Mouse (Mus musculus): ENCODE results near the gene Tspan11. TPM values are rescaled to one million over a fixed set of nuclear protein-coding genes. Genes with fewer than 3 reads are reported as not detected.

Tspan11 gene
- total RNA-seq, 1 experiment = 0.13 TPM

DNA sequence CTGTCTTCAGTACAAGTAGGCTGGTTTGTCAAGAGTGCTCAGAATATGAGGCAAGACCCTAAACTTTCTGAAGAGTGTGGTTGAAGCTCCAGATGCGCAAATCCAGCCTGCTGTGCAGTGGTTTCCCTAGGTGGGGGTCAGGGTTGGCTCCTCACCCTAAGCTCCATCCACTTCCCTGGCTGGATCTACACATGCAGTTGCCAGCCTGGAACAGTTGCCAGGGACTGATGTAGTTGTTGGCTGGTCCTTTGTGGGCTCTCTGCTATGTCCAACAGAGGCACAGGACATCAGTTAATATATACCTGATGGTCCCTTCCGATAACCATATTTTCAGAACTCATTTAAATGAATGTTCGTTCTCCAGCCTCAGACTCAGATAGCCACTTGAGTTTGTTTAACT lies 9.0 kb downstream of the Tspan11 start:
- TF ChIP-seq MAFK (IDR thresholded peaks at IDR 0.05; ENCODE audit: insufficient read depth, low read depth, low read length) (no peak), HCFC1 (IDR thresholded peaks at IDR 0.05; ENCODE audit: borderline replicate concordance, insufficient read depth, low read length) (no peak), ZNF384 (IDR thresholded peaks at IDR 0.05; ENCODE audit: low read depth, low read length) (no peak), ZC3H11A (IDR thresholded peaks at IDR 0.05; ENCODE audit: borderline replicate concordance, low read depth, low read length) (no peak), CHD2 (IDR thresholded peaks at IDR 0.05; ENCODE audit: low read depth, low read length) (no peak)
- no peak for DNase-seq (ENCODE audit: low read depth, low spot score)
- Histone ChIP-seq H3K4me1 (ENCODE audit: control insufficient read depth in 2 of 2, insufficient read depth in 2 of 2, low read length in 2 of 2, poor library complexity in 1 of 2) (peaks cover 2 to 4% of the 10 kb centered on the region in 2 experiments; a peak in 2 of 4 replicates), H3K9ac (ENCODE audit: insufficient read depth, low read depth, low read length, poor library complexity, severe bottlenecking) (no peak overlapping the region), H3K9me3 (ENCODE audit: control insufficient read depth, insufficient read depth, low read depth, low read length) (no peaks in the 10 kb centered on the region), H3K27ac (ENCODE audit: insufficient read depth, low read depth, low read length, poor library complexity, severe bottlenecking) (no peak overlapping the region), H3K36me3 (ENCODE audit: control insufficient read depth, insufficient read depth, low read length, poor library complexity, severe bottlenecking) (no peaks in the 10 kb centered on the region), H3K4me3 (ENCODE audit: insufficient read depth in 1 of 2, low read depth in 1 of 2, low read length in 2 of 2, poor library complexity in 1 of 2, severe bottlenecking in 1 of 2) (no peak overlapping the region)
- in situ Hi-C loops (cut with MboI; ENCODE audit: low sequenced_read_pairs in 2 of 2, unreplicated experiment in 2 of 2) = no loop called here

DNA sequence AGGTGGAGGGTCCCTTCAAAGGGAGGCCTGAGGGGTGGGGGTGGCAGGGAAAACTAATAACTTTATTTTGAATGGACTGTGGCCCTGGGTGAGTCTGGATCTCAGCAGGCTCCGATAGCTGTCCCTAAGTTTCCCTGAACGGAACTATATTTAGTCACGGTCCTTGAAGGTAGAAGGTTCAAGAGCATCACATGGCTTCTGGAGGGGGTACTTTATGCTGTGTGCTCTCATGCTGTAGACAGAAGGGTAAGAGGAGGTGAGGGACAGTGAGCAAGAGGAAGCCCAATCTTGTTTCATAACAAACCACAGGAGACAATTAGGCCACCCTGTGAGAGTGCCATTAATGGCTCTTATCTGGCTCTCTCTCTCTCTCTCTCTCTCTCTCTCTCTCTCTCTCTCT lies 10.0 kb downstream of the Tspan11 start:
- in situ Hi-C loops (cut with MboI; ENCODE audit: low sequenced_read_pairs in 2 of 2, unreplicated experiment in 2 of 2) = no loop called here
- no peaks in the 10 kb centered on the region for H3K36me3 ChIP-seq (ENCODE audit: control insufficient read depth, insufficient read depth, low read length, poor library complexity, severe bottlenecking)
- H3K4me3 ChIP-seq (ENCODE audit: insufficient read depth in 1 of 2, low read depth in 1 of 2, low read length in 2 of 2, poor library complexity in 1 of 2, severe bottlenecking in 1 of 2) = no peak overlapping the region
- peaks cover 2 to 4% of the 10 kb centered on the region in 2 experiments; a peak in 2 of 4 replicates for H3K4me1 ChIP-seq (ENCODE audit: control insufficient read depth in 2 of 2, insufficient read depth in 2 of 2, low read length in 2 of 2, poor library complexity in 1 of 2)
- no peak for DNase-seq (ENCODE audit: low read depth, low spot score)
- no peak overlapping the region for H3K27ac ChIP-seq (ENCODE audit: insufficient read depth, low read depth, low read length, poor library complexity, severe bottlenecking)
- no peak for TF ChIP-seq ZNF384 (IDR thresholded peaks at IDR 0.05; ENCODE audit: low read depth, low read length)
- no peak for TF ChIP-seq MAFK (IDR thresholded peaks at IDR 0.05; ENCODE audit: insufficient read depth, low read depth, low read length)
- no peak for TF ChIP-seq CHD2 (IDR thresholded peaks at IDR 0.05; ENCODE audit: low read depth, low read length)
- H3K9ac ChIP-seq (ENCODE audit: insufficient read depth, low read depth, low read length, poor library complexity, severe bottlenecking) = no peak overlapping the region
- no peaks in the 10 kb centered on the region for H3K9me3 ChIP-seq (ENCODE audit: control insufficient read depth, insufficient read depth, low read depth, low read length)

DNA sequence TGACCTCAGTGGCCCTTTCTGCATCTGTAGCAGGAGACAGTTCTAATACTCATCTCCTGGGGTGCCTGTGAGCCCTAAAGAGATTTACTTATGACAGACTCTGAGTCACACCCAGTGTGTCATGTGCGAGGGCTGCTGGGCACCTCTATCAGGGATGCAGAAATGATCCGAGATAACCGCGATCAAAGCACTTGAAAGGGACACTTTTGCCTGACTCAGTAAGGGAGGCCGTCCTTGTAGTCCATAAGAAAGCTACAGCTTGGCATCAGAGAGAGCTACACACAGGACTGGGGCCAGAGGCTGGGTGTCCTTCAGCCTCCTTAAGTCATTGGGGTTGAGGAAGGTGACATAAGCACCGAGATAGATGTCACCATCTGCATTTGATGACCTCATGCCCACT lies 12.7 kb downstream of the Tspan11 start:
- no peak for DNase-seq (ENCODE audit: low read depth, low spot score)
- Histone ChIP-seq H3K4me3 (ENCODE audit: insufficient read depth in 1 of 2, low read depth in 1 of 2, low read length in 2 of 2, poor library complexity in 1 of 2, severe bottlenecking in 1 of 2) (no peak overlapping the region), H3K9me3 (ENCODE audit: control insufficient read depth, insufficient read depth, low read depth, low read length) (no peaks in the 10 kb centered on the region), H3K27ac (ENCODE audit: insufficient read depth, low read depth, low read length, poor library complexity, severe bottlenecking) (no peak overlapping the region), H3K36me3 (ENCODE audit: control insufficient read depth, insufficient read depth, low read length, poor library complexity, severe bottlenecking) (no peaks in the 10 kb centered on the region), H3K4me1 (ENCODE audit: control insufficient read depth in 2 of 2, insufficient read depth in 2 of 2, low read length in 2 of 2, poor library complexity in 1 of 2) (no peaks in the 10 kb centered on the region), H3K9ac (ENCODE audit: insufficient read depth, low read depth, low read length, poor library complexity, severe bottlenecking) (no peak overlapping the region)
- in situ Hi-C loops (cut with MboI; ENCODE audit: low sequenced_read_pairs in 2 of 2, unreplicated experiment in 2 of 2) = no loop called here
- no peak for TF ChIP-seq HCFC1 (IDR thresholded peaks at IDR 0.05; ENCODE audit: borderline replicate concordance, insufficient read depth, low read length)

GRCm38 (mm10) chr6:127901261-127901660 lies 13.9 kb downstream of the Tspan11 start:
- in situ Hi-C loops (cut with MboI; ENCODE audit: low sequenced_read_pairs in 2 of 2, unreplicated experiment in 2 of 2) = no loop called here
- no peak for TF ChIP-seq CHD2 (IDR thresholded peaks at IDR 0.05; ENCODE audit: low read depth, low read length)
- TF ChIP-seq ZC3H11A (IDR thresholded peaks at IDR 0.05; ENCODE audit: borderline replicate concordance, low read depth, low read length) = no peak
- no peak for TF ChIP-seq MAFK (IDR thresholded peaks at IDR 0.05; ENCODE audit: insufficient read depth, low read depth, low read length)
- no peak for TF ChIP-seq HCFC1 (IDR thresholded peaks at IDR 0.05; ENCODE audit: borderline replicate concordance, insufficient read depth, low read length)
- Histone ChIP-seq H3K4me3 (ENCODE audit: insufficient read depth in 1 of 2, low read depth in 1 of 2, low read length in 2 of 2, poor library complexity in 1 of 2, severe bottlenecking in 1 of 2) (no peak overlapping the region), H3K4me1 (ENCODE audit: control insufficient read depth in 2 of 2, insufficient read depth in 2 of 2, low read length in 2 of 2, poor library complexity in 1 of 2) (no peaks in the 10 kb centered on the region), H3K9ac (ENCODE audit: insufficient read depth, low read depth, low read length, poor library complexity, severe bottlenecking) (no peak overlapping the region), H3K27ac (ENCODE audit: insufficient read depth, low read depth, low read length, poor library complexity, severe bottlenecking) (no peak overlapping the region), H3K9me3 (ENCODE audit: control insufficient read depth, insufficient read depth, low read depth, low read length) (no peaks in the 10 kb centered on the region), H3K36me3 (ENCODE audit: control insufficient read depth, insufficient read depth, low read length, poor library complexity, severe bottlenecking) (no peaks in the 10 kb centered on the region)
- no peak for DNase-seq (ENCODE audit: low read depth, low spot score)

DNA sequence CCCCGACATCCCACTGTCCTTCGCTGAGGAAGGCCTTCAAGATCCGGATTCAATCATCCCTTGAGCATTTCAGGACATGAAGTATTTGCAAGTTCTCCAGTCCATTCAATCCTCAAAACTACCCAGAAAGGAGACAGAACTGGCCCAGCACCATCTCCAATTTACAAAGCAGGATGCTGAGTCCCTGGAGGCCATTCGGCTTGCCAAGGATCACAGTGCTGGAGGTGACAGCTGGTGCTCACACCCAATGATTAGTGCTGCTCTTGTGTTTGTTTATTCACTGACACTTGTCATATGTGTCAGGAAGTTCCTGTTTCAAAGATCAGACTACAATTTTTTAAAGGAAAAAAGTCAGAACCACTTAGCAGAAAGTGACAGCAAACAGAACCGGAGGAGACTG lies 14.3 kb downstream of the Tspan11 start:
- Histone ChIP-seq H3K27ac (ENCODE audit: insufficient read depth, low read depth, low read length, poor library complexity, severe bottlenecking) (no peak overlapping the region), H3K4me1 (ENCODE audit: control insufficient read depth in 2 of 2, insufficient read depth in 2 of 2, low read length in 2 of 2, poor library complexity in 1 of 2) (no peaks in the 10 kb centered on the region), H3K4me3 (ENCODE audit: insufficient read depth in 1 of 2, low read depth in 1 of 2, low read length in 2 of 2, poor library complexity in 1 of 2, severe bottlenecking in 1 of 2) (no peak overlapping the region), H3K36me3 (ENCODE audit: control insufficient read depth, insufficient read depth, low read length, poor library complexity, severe bottlenecking) (no peaks in the 10 kb centered on the region), H3K9me3 (ENCODE audit: control insufficient read depth, insufficient read depth, low read depth, low read length) (no peaks in the 10 kb centered on the region), H3K9ac (ENCODE audit: insufficient read depth, low read depth, low read length, poor library complexity, severe bottlenecking) (no peak overlapping the region)
- in situ Hi-C loops (cut with MboI; ENCODE audit: low sequenced_read_pairs in 2 of 2, unreplicated experiment in 2 of 2) = no loop called here
- TF ChIP-seq ZNF384 (IDR thresholded peaks at IDR 0.05; ENCODE audit: low read depth, low read length) = no peak
- TF ChIP-seq MAFK (IDR thresholded peaks at IDR 0.05; ENCODE audit: insufficient read depth, low read depth, low read length) = no peak
- no peak for TF ChIP-seq HCFC1 (IDR thresholded peaks at IDR 0.05; ENCODE audit: borderline replicate concordance, insufficient read depth, low read length)
- no peak for TF ChIP-seq ZC3H11A (IDR thresholded peaks at IDR 0.05; ENCODE audit: borderline replicate concordance, low read depth, low read length)
- DNase-seq (ENCODE audit: low read depth, low spot score) = no peak

Measured in ES-E14 (cell line).